In genomic region chr11:104363823-104364600, GRCm38 (mm10) we compare ENCODE assay signal across 23 mouse cellular contexts.
DNase-seq lines count a peak whose midpoint lies in the region; ATAC-seq and TF ChIP-seq lines count a peak whose summit lies in the region.
"Had no signal": no experiment of that assay in that cellular context is flagged by ENCODE, and none has a peak within 500 bp of the region (broad histone marks: within the 10 kb centered on the region; RNA-seq: fewer than 3 reads in every experiment).

No protein-coding gene starts in this region.

- peaks cover 1% of the 10 kb centered on the region; the same call in 1 of the 2 replicates for H3K79me2 ChIP-seq in heart, adult 2 months (replicated peaks; ENCODE audit: control insufficient read depth, insufficient read depth, low read length)
- peaks cover 9% of the 10 kb centered on the region; the same call in 1 of the 2 replicates for H3K79me2 ChIP-seq in MEL (ENCODE audit: control insufficient read depth, insufficient read depth, low read length, poor library complexity)

- peak overlapping the region; percentile 49 for H3K27ac ChIP-seq in heart, postnatal 0 days (ENCODE audit: low read depth)
- no peak overlapping the region for H3K27ac ChIP-seq in heart, adult 2 months
- no peak overlapping the region for H3K27ac ChIP-seq in MEL (ENCODE audit: control insufficient read depth, low read depth, low read length)
- H3K27ac ChIP-seq in midbrain, embryonic 16.5 days (ENCODE audit: low read length) = no peak overlapping the region
- H3K27ac ChIP-seq: forebrain, embryonic 13.5 days; hindbrain, embryonic 15.5 days; liver, embryonic 13.5 days; macrophage; neural tube, embryonic 12.5 days had no signal

- no peak overlapping the region for H3K4me2 ChIP-seq in heart, postnatal 0 days (ENCODE audit: low read depth, low read length)
- H3K4me2 ChIP-seq in midbrain, embryonic 16.5 days (ENCODE audit: low read length) = no peak overlapping the region
- H3K4me2 ChIP-seq: forebrain, embryonic 13.5 days; hindbrain, embryonic 15.5 days; liver, embryonic 13.5 days; lung, embryonic 14.5 days; midbrain, embryonic 11.5 days; neural tube, embryonic 12.5 days had no signal

- TF ChIP-seq EP300 in heart, postnatal 0 days (IDR thresholded peaks at IDR 0.05; ENCODE audit: low read depth) = no peak
- no peak for TF ChIP-seq EP300 in heart, adult 2 months (IDR thresholded peaks at IDR 0.05; ENCODE audit: insufficient read depth, low read depth, low read length)
- TF ChIP-seq EP300 in MEL (IDR thresholded peaks at IDR 0.05; ENCODE audit: low read depth in 1 of 2, low read length in 2 of 2) = peak in 1 of 2 experiments; percentile 17; a peak in 1 of 4 replicates

- WGBS in heart, postnatal 0 days = 48% methylated on average over 2 of the region's 2 CpGs
- 64% methylated on average over 2 of the region's 2 CpGs for WGBS in heart, adult 2 months
- WGBS in midbrain, embryonic 16.5 days = 94% methylated on average over 2 of the region's 2 CpGs

- no peaks in the 10 kb centered on the region for H3K27me3 ChIP-seq in heart, postnatal 0 days (ENCODE audit: control insufficient read depth, insufficient read depth, low read length)
- no peaks in the 10 kb centered on the region for H3K27me3 ChIP-seq in heart, adult 2 months (ENCODE audit: control insufficient read depth, insufficient read depth, low read length)
- H3K27me3 ChIP-seq in MEL (ENCODE audit: control insufficient read depth in 1 of 2, insufficient read depth in 2 of 2, low read length in 2 of 2) = no peaks in the 10 kb centered on the region
- H3K27me3 ChIP-seq in midbrain, embryonic 16.5 days (ENCODE audit: control insufficient read depth, insufficient read depth, low read depth, low read length) = no peaks in the 10 kb centered on the region
- H3K27me3 ChIP-seq: forebrain, embryonic 13.5 days; hindbrain, embryonic 15.5 days; liver, embryonic 13.5 days; neural tube, embryonic 12.5 days had no signal

- DNase-seq in heart, adult 11 months = peak; percentile 55
- DNase-seq in heart, adult 18-20 months = no peak
- DNase-seq in heart, postnatal 0 days (ENCODE audit: low spot score) = no peak
- no peak for DNase-seq in heart, adult 2 months
- peak; percentile 38 for DNase-seq in MEL (ENCODE audit: low read depth, low spot score)
- no peak for DNase-seq in lung, postnatal 36 days
- DNase-seq: adrenal gland, adult 8-10 months; cerebellum, adult 9-10 months; gastrocnemius, postnatal 14 days; kidney, adult 18-20 months; kidney, postnatal 25 days; liver, embryonic 13.5 days; lung, embryonic 14.5 days; right cerebral cortex, adult 18-20 months; thymus, postnatal 14 days had no signal

- intact Hi-C loops in heart, adult 2 months (cut with DNase I) = no loop called here

- no peak overlapping the region for H3K4me3 ChIP-seq in heart, postnatal 0 days (ENCODE audit: low read depth, low read length)
- no peak overlapping the region for H3K4me3 ChIP-seq in heart, adult 2 months
- H3K4me3 ChIP-seq in MEL (ENCODE audit: control insufficient read depth in 1 of 2, insufficient read depth in 1 of 2, low read depth in 2 of 2, low read length in 2 of 2) = no peak overlapping the region
- H3K4me3 ChIP-seq in midbrain, embryonic 16.5 days (ENCODE audit: low read depth, low read length) = no peak overlapping the region
- H3K4me3 ChIP-seq: erythroblast, embryonic 14.5 days; forebrain, embryonic 13.5 days; hindbrain, embryonic 15.5 days; liver, embryonic 13.5 days; neural tube, embryonic 12.5 days had no signal

- TF ChIP-seq POLR2A in heart, adult 2 months (IDR thresholded peaks at IDR 0.05; ENCODE audit: insufficient read depth, low read depth, low read length) = no peak
- no peak for TF ChIP-seq POLR2A in MEL (IDR thresholded peaks at IDR 0.05; ENCODE audit: control insufficient read depth in 1 of 2, insufficient read depth in 1 of 2, low read depth in 1 of 2, low read length in 2 of 2, poor library complexity in 1 of 2)

- peaks cover 22% of the 10 kb centered on the region for H3K36me3 ChIP-seq in heart, postnatal 0 days (replicated peaks; ENCODE audit: control insufficient read depth, insufficient read depth, low read length)
- peaks cover 14% of the 10 kb centered on the region for H3K36me3 ChIP-seq in heart, adult 2 months (ENCODE audit: control insufficient read depth, insufficient read depth, low read length)
- H3K36me3 ChIP-seq in MEL (ENCODE audit: control insufficient read depth in 1 of 2, insufficient read depth in 2 of 2, low read length in 2 of 2) = peaks cover 24 to 55% of the 10 kb centered on the region in 2 experiments
- H3K36me3 ChIP-seq in midbrain, embryonic 16.5 days (ENCODE audit: control insufficient read depth, insufficient read depth, low read length) = peaks cover 4% of the 10 kb centered on the region; the same call in 1 of the 2 replicates
- H3K36me3 ChIP-seq: neural tube, embryonic 12.5 days had no signal

- no peaks in the 10 kb centered on the region for H3K9me3 ChIP-seq in heart, postnatal 0 days (replicated peaks; ENCODE audit: control insufficient read depth, low read length)
- H3K9me3 ChIP-seq in MEL (replicated peaks; ENCODE audit: insufficient read depth, low read length) = no peaks in the 10 kb centered on the region
- H3K9me3 ChIP-seq in midbrain, embryonic 16.5 days (replicated peaks; ENCODE audit: control insufficient read depth, low read length, poor library complexity, severe bottlenecking) = no peaks in the 10 kb centered on the region
- H3K9me3 ChIP-seq: forebrain, embryonic 13.5 days; hindbrain, embryonic 15.5 days; liver, embryonic 13.5 days; neural tube, embryonic 12.5 days had no signal

- no peak for TF ChIP-seq CTCF in heart, postnatal 0 days (IDR thresholded peaks at IDR 0.05; ENCODE audit: low read depth)
- no peak for TF ChIP-seq CTCF in heart, adult 2 months (IDR thresholded peaks at IDR 0.05)
- TF ChIP-seq CTCF in MEL (IDR thresholded peaks at IDR 0.05 in 2 of 3, conservative IDR thresholded peaks at IDR 0.05 in 1 of 3; ENCODE audit: control insufficient read depth in 1 of 3, insufficient read depth in 1 of 3, low read depth in 2 of 3, low read length in 3 of 3, poor library complexity in 1 of 3, severe bottlenecking in 1 of 3) = no peak

- peak; percentile 51; the same call in 1 of the 2 replicates for ATAC-seq in heart, postnatal 0 days (ENCODE audit: insufficient read depth, low read depth)
- ATAC-seq in megakaryocyte-erythroid progenitor cell, adult 5-6 weeks (replicated peaks; ENCODE audit: low FRiP score, low TSS enrichment, poor library complexity, severe bottlenecking) = peak; percentile 69
- no peak for ATAC-seq in midbrain, embryonic 16.5 days
- ATAC-seq: forebrain, embryonic 13.5 days had no signal

- peaks cover 6% of the 10 kb centered on the region; the same call in 1 of the 2 replicates for H3K4me1 ChIP-seq in heart, postnatal 0 days (ENCODE audit: control insufficient read depth, insufficient read depth)
- H3K4me1 ChIP-seq in heart, adult 2 months (ENCODE audit: control insufficient read depth, insufficient read depth, low read length) = no peaks in the 10 kb centered on the region; the same call in 1 of the 2 replicates
- H3K4me1 ChIP-seq in MEL (ENCODE audit: control insufficient read depth in 1 of 2, insufficient read depth in 2 of 2, low read length in 2 of 2) = peaks cover 22 to 39% of the 10 kb centered on the region in 2 experiments
- no peaks in the 10 kb centered on the region for H3K4me1 ChIP-seq in midbrain, embryonic 16.5 days (ENCODE audit: control insufficient read depth, insufficient read depth, low read length)
- H3K4me1 ChIP-seq: forebrain, embryonic 13.5 days; hindbrain, embryonic 15.5 days; neural tube, embryonic 12.5 days had no signal

- TF ChIP-seq RAD21 in MEL (IDR thresholded peaks at IDR 0.05; ENCODE audit: low read depth, low read length) = no peak

- no peak overlapping the region for H3K9ac ChIP-seq in heart, postnatal 0 days (replicated peaks; ENCODE audit: low read depth, low read length)
- H3K9ac ChIP-seq in heart, adult 2 months (ENCODE audit: low read depth, low read length) = no peak overlapping the region
- no peak overlapping the region for H3K9ac ChIP-seq in MEL (ENCODE audit: control insufficient read depth, low read depth, low read length, poor library complexity, severe bottlenecking)
- H3K9ac ChIP-seq in midbrain, embryonic 16.5 days (ENCODE audit: low read depth, low read length) = no peak overlapping the region
- H3K9ac ChIP-seq: forebrain, embryonic 13.5 days; hindbrain, embryonic 15.5 days; liver, embryonic 13.5 days; lung, embryonic 14.5 days; neural tube, embryonic 12.5 days had no signal

TF ChIP-seq in MEL, 35 proteins besides CTCF, POLR2A, EP300 and RAD21:
- TF ChIP-seq GATA1 (IDR thresholded peaks at IDR 0.05; ENCODE audit: low read depth, low read length) = 0 out of 2 replicates have a peak, but pooled peaks have one; percentile 9
- TF ChIP-seq POLR2AphosphoS2 (IDR thresholded peaks at IDR 0.05; ENCODE audit: low read length) = no peak
- TF ChIP-seq MEF2A (IDR thresholded peaks at IDR 0.05; ENCODE audit: extremely low read depth, insufficient replicate concordance, low read depth, low read length, poor library complexity, severe bottlenecking) = no peak
- no peak for TF ChIP-seq MXI1 (IDR thresholded peaks at IDR 0.05; ENCODE audit: low read depth, low read length)
- TF ChIP-seq ZKSCAN1 (IDR thresholded peaks at IDR 0.05; ENCODE audit: low read depth, low read length) = no peak
- no peak for TF ChIP-seq UBTF (IDR thresholded peaks at IDR 0.05; ENCODE audit: borderline replicate concordance, insufficient read depth, low read depth, low read length)
- no peak for TF ChIP-seq HCFC1 (IDR thresholded peaks at IDR 0.05; ENCODE audit: low read depth, low read length)
- TF ChIP-seq RCOR1 (IDR thresholded peaks at IDR 0.05; ENCODE audit: low read depth, low read length) = 0 out of 2 replicates have a peak, but pooled peaks have one; percentile 20
- TF ChIP-seq USF2 (IDR thresholded peaks at IDR 0.05; ENCODE audit: borderline replicate concordance in 1 of 2, insufficient read depth in 1 of 2, low read depth in 1 of 2, low read length in 2 of 2) = no peak
TF ChIP-seq in MEL: peak in this region for 2.

Comparison
In these comparisons a context has a peak if more than half of its experiments do, and no peak if none do; other contexts are left out.
1. DNase-seq: peak in heart, adult 11 months (single experiment) and MEL (single experiment); none in heart, adult 18-20 months (0 of 2), heart, postnatal 0 days (single experiment), heart, adult 2 months (0 of 2) and lung, postnatal 36 days (single experiment).